Mouse (Mus musculus) granulocyte monocyte progenitor cell, adult 5-6 weeks (primary cell): ENCODE measurements around the gene Igf2. TPM values are rescaled to one million over a fixed set of nuclear protein-coding genes. Genes with fewer than 3 reads are reported as not detected.

Source experiments
- total RNA-seq, 2 experiments: library from RNA; stranded (forward) in 1 of 2; stranded (reverse) in 1 of 2; fragments of 200-712, 200-1000 nt in 1 of 2; fragments of >200 nt in 1 of 2; fragmentation: Nextera tagmentation in 1 of 2; gene quantifications; 2 replicates each; pipeline ENCODE4 v1.2.3; 2014 to 2017

The Igf2 gene
- total RNA-seq, 2 experiments from 2014 or later = not detected

Other genes with a start within 250 kb of the Igf2 start
- gene Syt8, start 232.0 kb downstream of the Igf2 start, total RNA-seq (2014; fragmentation: Nextera tagmentation) = not detected in 2 replicates
- gene Syt8, start 232.0 kb downstream of the Igf2 start, total RNA-seq (2017) = not detected in 2 replicates
- gene Tnni2, start 225.0 kb downstream of the Igf2 start, total RNA-seq (2014; fragmentation: Nextera tagmentation) = 5.6 and 6.0 TPM in 2 replicates
- 3.0 and 8.1 TPM in 2 replicates for gene Tnni2, start 225.0 kb downstream of the Igf2 start, total RNA-seq (2017)
- gene Lsp1, start 206.0 kb downstream of the Igf2 start, total RNA-seq (2014; fragmentation: Nextera tagmentation) = 41.4 and 58.5 TPM in 2 replicates
- gene Lsp1, start 206.0 kb downstream of the Igf2 start, total RNA-seq (2017) = 50.3 and 51.9 TPM in 2 replicates
- not detected in 2 replicates for gene Tnnt3, start 168.0 kb downstream of the Igf2 start, total RNA-seq (2014; fragmentation: Nextera tagmentation)
- gene Tnnt3, start 168.0 kb downstream of the Igf2 start, total RNA-seq (2017) = not detected in 2 replicates
- gene Mrpl23, start 134.1 kb downstream of the Igf2 start, total RNA-seq (2014; fragmentation: Nextera tagmentation) = 20.4 and 53.9 TPM in 2 replicates
- gene Mrpl23, start 134.1 kb downstream of the Igf2 start, total RNA-seq (2017) = 0.31 and 39.0 TPM in 2 replicates
- not detected in 2 replicates for gene Gm49394, start 3.1 kb upstream of the Igf2 start, total RNA-seq (2014; fragmentation: Nextera tagmentation)
- gene Gm49394, start 3.1 kb upstream of the Igf2 start, total RNA-seq (2017) = not detected in 2 replicates
- gene Ins2, start 76.6 kb upstream of the Igf2 start, total RNA-seq (2014; fragmentation: Nextera tagmentation) = not detected in 2 replicates
- gene Ins2, start 76.6 kb upstream of the Igf2 start, total RNA-seq (2017) = not detected in 2 replicates